ENCODE assay signal across 20 mouse cellular contexts in the genomic region with DNA sequence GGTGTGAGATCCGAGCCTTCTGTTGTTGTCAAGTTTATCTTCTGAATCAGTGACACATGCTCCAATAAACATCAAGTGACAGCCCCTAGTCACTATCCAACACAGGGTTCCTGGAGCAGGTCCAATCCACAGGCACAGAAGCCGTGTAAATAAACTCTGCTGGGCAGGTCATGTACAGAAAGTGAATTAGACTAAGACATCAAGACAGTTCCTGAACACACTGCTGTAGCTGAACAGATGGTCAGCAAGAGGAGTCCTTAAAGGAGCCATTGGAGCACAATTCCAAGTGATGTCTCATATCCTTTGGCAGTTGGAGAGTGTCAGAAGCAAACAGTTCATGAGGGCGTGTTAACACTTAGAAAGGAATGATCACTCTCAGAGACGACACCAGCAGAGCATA.
A peak's percentile ranks its signal among the peaks of the same experiment; 100 is the strongest.
DNase-seq lines count a peak whose midpoint lies in the region; ATAC-seq and TF ChIP-seq lines count a peak whose summit lies in the region.
"Had no signal": no experiment of that assay in that cellular context is flagged by ENCODE, and none has a peak within 500 bp of the region (broad histone marks: within the 10 kb centered on the region; RNA-seq: fewer than 3 reads in every experiment).

No protein-coding gene starts in this region.

- no peak for DNase-seq in hindbrain, embryonic 11.5 days (ENCODE audit: low spot score)
- peak; percentile 4 for DNase-seq in adipocyte (ENCODE audit: low spot score)
- DNase-seq in brain, embryonic 14.5 days (ENCODE audit: low read depth), result peak; percentile 76
- DNase-seq in cerebellum, adult 9-11 months, result peak; percentile 90
- no peak for DNase-seq in layer of hippocampus, adult 9-10 months (ENCODE audit: low spot score)
- DNase-seq: gastrocnemius, postnatal 36 days; heart, postnatal 14 days; right cerebral cortex, postnatal 4 days; thymus, postnatal 25 days had no signal

- WGBS in hindbrain, embryonic 16.5 days, result 59% methylated on average over 4 of the region's 4 CpGs
- WGBS in hindbrain, embryonic 11.5 days, result 87% methylated on average over 4 of the region's 4 CpGs

- no peaks in the 10 kb centered on the region for H3K4me1 ChIP-seq in hindbrain, embryonic 16.5 days (ENCODE audit: control insufficient read depth, insufficient read depth, low read depth, low read length)
- no peaks in the 10 kb centered on the region for H3K4me1 ChIP-seq in hindbrain, embryonic 11.5 days (replicated peaks; ENCODE audit: control insufficient read depth, insufficient read depth, low read length)
- H3K4me1 ChIP-seq: kidney, embryonic 15.5 days; limb, embryonic 10.5 days; midbrain, embryonic 12.5 days had no signal

- no peaks in the 10 kb centered on the region for H3K9me3 ChIP-seq in hindbrain, embryonic 16.5 days (ENCODE audit: control insufficient read depth, low read length)
- H3K9me3 ChIP-seq in hindbrain, embryonic 11.5 days (ENCODE audit: control insufficient read depth, low read length), result no peaks in the 10 kb centered on the region
- H3K9me3 ChIP-seq: kidney, embryonic 15.5 days; limb, embryonic 10.5 days; midbrain, embryonic 12.5 days; neural tube, embryonic 15.5 days had no signal

- no peak for TF ChIP-seq CTCF in brain, embryonic 14.5 days (IDR thresholded peaks at IDR 0.05; ENCODE audit: borderline replicate concordance, extremely low read depth, insufficient read depth, insufficient read length)

- no peak overlapping the region for H3K9ac ChIP-seq in hindbrain, embryonic 16.5 days (ENCODE audit: low read depth, low read length)
- H3K9ac ChIP-seq in hindbrain, embryonic 11.5 days (ENCODE audit: low read depth, low read length), result no peak overlapping the region
- H3K9ac ChIP-seq: kidney, embryonic 15.5 days; midbrain, embryonic 12.5 days; neural tube, embryonic 15.5 days had no signal

- no peaks in the 10 kb centered on the region for H3K27me3 ChIP-seq in hindbrain, embryonic 16.5 days (replicated peaks; ENCODE audit: control insufficient read depth, insufficient read depth, low read length)
- H3K27me3 ChIP-seq in hindbrain, embryonic 11.5 days (ENCODE audit: control insufficient read depth, insufficient read depth, low read length), result no peaks in the 10 kb centered on the region
- H3K27me3 ChIP-seq: kidney, embryonic 15.5 days; midbrain, embryonic 12.5 days; neural tube, embryonic 15.5 days had no signal

- TF ChIP-seq POLR2A in brain, embryonic 14.5 days (IDR thresholded peaks at IDR 0.05; ENCODE audit: borderline replicate concordance, extremely low read depth, insufficient read depth, insufficient read length, poor library complexity, severe bottlenecking), result no peak

- H3K4me2 ChIP-seq in hindbrain, embryonic 16.5 days (ENCODE audit: low read length), result no peak overlapping the region
- H3K4me2 ChIP-seq in hindbrain, embryonic 11.5 days (replicated peaks; ENCODE audit: low read depth, low read length), result no peak overlapping the region
- H3K4me2 ChIP-seq: kidney, embryonic 15.5 days; liver, embryonic 11.5 days; midbrain, embryonic 12.5 days; neural tube, embryonic 15.5 days had no signal

- peak; percentile 88 for ATAC-seq in hindbrain, embryonic 16.5 days
- ATAC-seq in hindbrain, embryonic 11.5 days (ENCODE audit: low FRiP score), result no peak
- ATAC-seq in inflammation-experienced regulatory T-cells, adult 6 months, result no peak
- ATAC-seq: intestine, embryonic 16.5 days had no signal

- H3K36me3 ChIP-seq in hindbrain, embryonic 16.5 days (ENCODE audit: control insufficient read depth, insufficient read depth, low read length), result no peaks in the 10 kb centered on the region
- H3K36me3 ChIP-seq in hindbrain, embryonic 11.5 days (ENCODE audit: control insufficient read depth, insufficient read depth, low read length), result no peaks in the 10 kb centered on the region
- H3K36me3 ChIP-seq: kidney, embryonic 15.5 days; limb, embryonic 10.5 days; midbrain, embryonic 12.5 days; neural tube, embryonic 15.5 days had no signal

- no peak overlapping the region for H3K4me3 ChIP-seq in hindbrain, embryonic 16.5 days (ENCODE audit: low read length)
- H3K4me3 ChIP-seq in hindbrain, embryonic 11.5 days (ENCODE audit: low read depth, low read length), result no peak overlapping the region
- H3K4me3 ChIP-seq: erythroblast, embryonic 14.5 days; kidney, embryonic 15.5 days; limb, embryonic 10.5 days; midbrain, embryonic 12.5 days; myocyte; neural tube, embryonic 15.5 days had no signal

- no peak overlapping the region for H3K27ac ChIP-seq in hindbrain, embryonic 16.5 days (ENCODE audit: low read depth, low read length)
- H3K27ac ChIP-seq in hindbrain, embryonic 11.5 days (ENCODE audit: low read depth, low read length), result no peak overlapping the region
- H3K27ac ChIP-seq: kidney, embryonic 15.5 days; limb, embryonic 10.5 days; macrophage; midbrain, embryonic 12.5 days; neural tube, embryonic 15.5 days had no signal

Comparison
In these comparisons a context has a peak if more than half of its experiments do, and no peak if none do; other contexts are left out.
1. DNase-seq: peak in adipocyte (single experiment), brain, embryonic 14.5 days (single experiment) and cerebellum, adult 9-11 months (single experiment); none in hindbrain, embryonic 11.5 days (single experiment) and layer of hippocampus, adult 9-10 months (single experiment).